Mouse (Mus musculus) testis, adult 2 months (tissue): ENCODE measurements around the gene Mef2b.

ENCODE experiments used
- CTCF ChIP-seq: fragments of 200-500 bp; IDR thresholded peaks from 2 replicates; pipeline ENCODE4 v1.5.1; 2012; ENCODE audit warnings: low read depth, mild to moderate bottlenecking, inconsistent platforms, low read length, moderate library complexity; ENCODE audit not compliant: control insufficient read depth, insufficient read depth, insufficient replicate concordance
- POLR2A ChIP-seq: fragments of 200-500 bp; IDR thresholded peaks from 2 replicates; pipeline ENCODE4 v1.6.1; 2012; ENCODE audit warnings: low read depth, mild to moderate bottlenecking, inconsistent platforms, low read length, moderate library complexity; ENCODE audit not compliant: control insufficient read depth

- no peak for TF ChIP-seq POLR2A
- TF ChIP-seq CTCF: no peak
These were observed 1.6 kb upstream of the Mef2b start for GRCm38 (mm10) chr8:70137890-70138289.
